27 mouse cellular contexts compared by ENCODE assay signal in the genomic region with DNA sequence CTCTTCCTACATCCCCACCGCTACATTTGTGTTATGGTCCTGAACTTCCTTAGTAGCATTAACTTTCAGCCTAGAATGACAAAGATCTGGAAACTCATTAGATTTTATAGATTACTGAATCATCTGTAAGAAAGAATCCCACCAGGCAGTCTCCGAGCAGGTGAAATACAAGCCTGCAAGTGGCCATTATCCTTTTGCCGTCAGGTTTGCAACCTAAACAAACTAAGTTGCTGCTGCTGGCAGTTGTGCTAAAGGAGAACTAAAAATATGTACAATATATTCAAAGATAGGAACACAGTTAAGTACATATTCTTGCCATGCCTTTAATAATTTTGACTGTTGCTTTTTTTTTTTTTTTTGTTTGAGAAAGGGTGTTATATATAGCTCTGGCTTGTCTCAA. TPM values are rescaled to one million over a fixed set of nuclear protein-coding genes. Genes with fewer than 3 reads are reported as not detected.
"Had no signal": no experiment of that assay in that cellular context is flagged by ENCODE, and none has a peak within 500 bp of the region (broad histone marks: within the 10 kb centered on the region; RNA-seq: fewer than 3 reads in every experiment).

No protein-coding gene starts in this region.

- H3K9me3 ChIP-seq: midbrain, embryonic 10.5 days; midbrain, embryonic 13.5 days; neural tube, embryonic 13.5 days; neural tube, embryonic 15.5 days had no signal

- H3K27ac ChIP-seq: midbrain, embryonic 10.5 days; midbrain, embryonic 13.5 days; neural tube, embryonic 13.5 days; neural tube, embryonic 15.5 days had no signal

- H3K36me3 ChIP-seq: midbrain, embryonic 10.5 days; midbrain, embryonic 13.5 days; neural tube, embryonic 13.5 days; neural tube, embryonic 15.5 days had no signal

- H3K9ac ChIP-seq: lung, embryonic 14.5 days; midbrain, embryonic 13.5 days; neural tube, embryonic 13.5 days; neural tube, embryonic 15.5 days had no signal

- DNase-seq: lung, adult 18-20 months; lung, embryonic 14.5 days; lung, postnatal 10 days; lung, postnatal 4 days; retina, postnatal 1 day; right cerebral cortex, adult 18-20 months; right cerebral cortex, postnatal 25 days; right cerebral cortex, postnatal 4 days; spleen, adult 18-20 months; thymus, adult 18-20 months; thymus, postnatal 14 days; thymus, postnatal 36 days had no signal

- H3K4me1 ChIP-seq: midbrain, embryonic 10.5 days; neural tube, embryonic 13.5 days; neural tube, embryonic 15.5 days had no signal

- H3K27me3 ChIP-seq: midbrain, embryonic 13.5 days; neural tube, embryonic 13.5 days; neural tube, embryonic 15.5 days had no signal

- H3K4me3 ChIP-seq: midbrain, embryonic 10.5 days; midbrain, embryonic 13.5 days; myocyte; neural tube, embryonic 13.5 days; neural tube, embryonic 15.5 days had no signal

RNA-seq across cellular contexts. Expression of gene Mlana, which starts 37.8 kb away (rescaled TPM):
- total RNA-seq: megakaryocyte, adult 5-6 weeks; megakaryocyte-erythroid progenitor cell, adult 5-6 weeks had no signal
- polyA plus RNA-seq: liver, embryonic 16.5 days; lung, embryonic 14.5 days; lung, embryonic 16.5 days; midbrain, embryonic 13.5 days; midbrain, embryonic 16.5 days; myocyte; neural tube, embryonic 11.5 days; neural tube, embryonic 13.5 days; neural tube, embryonic 15.5 days; small intestine, adult 2 months; stomach, embryonic 14.5 days; stomach, embryonic 16.5 days; thymus, postnatal 0 days had no signal
